Mouse (Mus musculus) G1E-ER4 (cell line): Measurements from ENCODE around the gene Fxyd6. TPM values are rescaled to one million over a fixed set of nuclear protein-coding genes. Genes with fewer than 3 reads are reported as not detected.

Source experiments
- GATA1 ChIP-seq: IDR thresholded peaks from one replicate; pipeline ENCODE4 v1.8.0; 2012; ENCODE audit warnings: low read length, inconsistent platforms
- polyA plus RNA-seq: library from polyadenylated mRNA; stranded (reverse); fragments of >175 nt; gene quantifications from 2 replicates; pipeline ENCODE4 v1.2.3, GENCODE M21; 2012

Gene Fxyd6
- polyA plus RNA-seq, 1 experiment: not detected

- TF ChIP-seq GATA1: no peak
Measured at GRCm38 (mm10) chr9:45395796-45396195, 25.8 kb downstream of the Fxyd6 start.

DNA sequence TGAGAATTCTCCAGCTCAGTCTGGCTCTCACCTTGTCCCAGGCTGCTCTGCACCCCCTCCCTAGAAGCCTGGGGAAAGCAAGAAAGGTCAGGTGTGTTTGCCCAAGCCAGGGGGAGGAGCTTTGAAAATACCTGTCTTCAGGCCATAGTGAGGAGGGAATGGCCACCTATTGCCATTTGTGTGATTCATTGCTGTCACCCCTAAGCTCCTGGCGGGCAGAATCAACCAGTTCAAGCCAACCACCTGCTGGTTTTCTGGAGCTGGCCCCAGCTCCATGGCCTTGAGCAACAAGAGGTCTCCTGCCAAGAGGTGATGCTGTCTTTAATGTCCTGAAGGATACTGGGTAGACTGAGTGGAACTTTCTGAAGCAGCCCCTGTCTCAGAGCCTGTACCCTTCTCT is 28.4 kb downstream of the Fxyd6 start:
- TF ChIP-seq GATA1: no peak

DNA sequence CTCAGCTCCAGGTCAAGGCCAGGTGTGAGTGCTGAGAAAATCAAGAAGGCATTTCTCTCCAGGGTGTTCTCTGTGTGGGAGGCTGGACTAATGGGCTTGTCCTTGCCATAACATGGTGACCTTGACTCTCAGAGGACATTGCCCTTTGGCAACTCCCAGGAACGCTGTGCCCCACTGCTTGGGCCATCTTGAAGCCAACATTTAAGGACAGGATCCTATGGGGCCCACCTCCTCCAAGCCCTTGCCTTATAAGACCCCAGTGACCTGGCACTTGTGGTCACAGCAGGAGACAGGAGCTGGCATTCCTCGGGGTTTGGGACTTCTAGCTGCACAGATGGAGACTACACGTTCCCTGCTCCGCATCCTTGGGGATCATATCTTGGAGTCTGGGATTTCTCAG is 29.4 kb downstream of the Fxyd6 start, which contains the start of gene Fxyd2:
Gene Fxyd2 (plus strand): TSS at position 236 of the 400 bp plus-strand sequence.
- no peak for TF ChIP-seq GATA1

DNA sequence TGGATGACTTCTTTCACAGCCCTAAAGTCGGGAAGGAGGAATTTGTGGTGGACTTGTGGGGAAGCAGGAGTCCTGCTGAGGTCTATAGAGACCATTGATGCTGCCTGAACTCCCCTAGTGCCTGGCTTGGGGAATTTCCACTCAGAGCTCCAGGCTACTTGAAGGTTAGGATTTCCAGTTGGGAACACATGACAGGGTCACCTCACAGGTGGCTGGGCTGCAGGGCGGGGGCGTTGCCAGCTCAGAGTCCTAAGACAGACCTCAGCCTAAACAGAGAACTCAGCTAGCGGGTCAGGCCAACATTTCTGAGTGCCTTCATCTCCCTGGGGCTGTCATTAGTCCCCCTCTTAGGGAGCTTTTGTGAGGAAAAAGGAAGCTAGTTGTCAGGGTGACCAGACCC is 31.9 kb downstream of the Fxyd6 start:
- TF ChIP-seq GATA1: no peak

DNA sequence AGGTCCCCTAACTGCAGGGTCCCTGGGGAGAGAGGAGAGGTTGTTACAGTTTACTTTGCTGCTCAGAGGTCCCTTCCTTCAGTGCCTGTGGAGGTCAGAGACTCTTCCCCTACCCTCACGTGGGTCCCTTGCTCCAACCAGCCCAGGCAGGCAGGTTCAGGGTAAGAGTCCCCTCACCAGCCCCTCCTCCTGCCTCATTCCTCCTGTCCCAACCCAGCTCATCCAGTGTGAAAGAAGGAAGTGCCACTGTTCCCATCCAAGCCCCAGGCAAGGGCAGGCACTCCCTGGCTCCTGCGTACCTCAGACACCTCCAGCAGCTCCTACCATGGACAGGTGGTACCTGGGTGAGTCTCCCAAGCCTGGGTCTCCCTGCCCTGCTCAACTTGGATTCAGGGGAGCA is 33.0 kb downstream of the Fxyd6 start:
- TF ChIP-seq GATA1: no peak

DNA sequence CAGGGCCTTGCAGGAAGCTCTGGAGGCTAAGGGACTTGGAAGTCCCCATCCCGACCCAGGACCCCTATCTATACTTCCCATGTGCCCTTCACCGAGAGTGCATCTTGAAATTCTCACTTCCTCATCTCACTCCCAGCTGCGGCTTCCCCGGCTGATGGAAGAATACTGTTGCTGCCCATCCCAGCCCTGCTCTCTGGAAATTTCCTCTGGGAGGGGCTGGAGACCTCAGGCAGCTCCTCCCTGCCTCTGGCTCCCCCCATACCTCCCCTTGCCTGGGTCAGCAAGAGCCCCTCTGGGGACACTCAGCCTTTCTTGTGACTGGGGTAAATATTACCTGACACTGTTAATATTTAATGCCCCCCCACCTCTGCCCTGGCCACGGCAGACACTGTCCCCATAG is 35.7 kb downstream of the Fxyd6 start:
- TF ChIP-seq GATA1: no peak

GRCm38 (mm10) chr9:45406808-45407207 is 36.8 kb downstream of the Fxyd6 start:
- no peak for TF ChIP-seq GATA1

GRCm38 (mm10) chr9:45407706-45408675 is 38.0 kb downstream of the Fxyd6 start:
- TF ChIP-seq GATA1: no peak

DNA sequence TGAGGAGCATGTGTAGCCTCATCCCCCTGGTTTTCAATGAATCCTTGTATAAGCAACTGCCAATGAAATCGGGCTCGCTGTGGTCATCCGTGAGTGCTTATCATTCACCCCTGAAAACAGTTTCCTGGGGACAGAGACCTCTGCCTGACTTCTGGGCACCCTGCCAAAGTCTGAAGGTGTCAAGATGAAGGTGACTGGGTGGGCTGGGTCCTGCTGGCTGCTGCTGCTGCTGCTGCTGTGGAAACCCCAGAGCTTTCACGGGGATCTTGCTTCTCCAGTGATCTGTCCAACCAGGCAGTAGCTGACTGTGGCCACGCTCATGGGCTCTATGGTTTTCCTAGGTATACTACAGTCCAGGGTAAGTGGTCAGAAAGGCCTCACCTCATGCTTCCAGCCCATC is 40.2 kb downstream of the Fxyd6 start:
- no peak for TF ChIP-seq GATA1

- TF ChIP-seq GATA1: no peak
Measured at GRCm38 (mm10) chr9:45410614-45411013, 40.6 kb downstream of the Fxyd6 start.

DNA sequence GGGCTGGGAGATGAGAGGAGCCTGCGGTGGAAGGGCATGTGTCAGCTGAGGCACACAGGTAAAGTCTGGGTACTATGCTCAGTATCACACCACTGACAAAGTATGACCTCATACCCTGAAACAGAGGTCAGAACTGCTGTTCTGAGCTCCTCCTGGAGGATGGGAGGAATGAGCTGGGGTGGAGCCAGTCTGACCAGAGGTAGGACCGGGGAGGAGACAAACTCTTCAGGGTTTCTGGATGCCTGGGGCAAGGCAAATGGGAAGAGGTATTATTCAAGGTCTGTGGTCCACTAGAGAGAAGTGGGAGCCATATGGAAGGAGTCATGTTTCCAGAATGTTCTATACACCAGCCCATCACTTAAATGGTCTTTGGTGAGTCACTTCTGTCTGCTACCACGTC is 41.1 kb downstream of the Fxyd6 start:
- TF ChIP-seq GATA1: no peak

- TF ChIP-seq GATA1: no peak
Measured at GRCm38 (mm10) chr9:45411803-45412202, 41.8 kb downstream of the Fxyd6 start.

- TF ChIP-seq GATA1: no peak
Measured at GRCm38 (mm10) chr9:45412287-45412686, 42.3 kb downstream of the Fxyd6 start.

DNA sequence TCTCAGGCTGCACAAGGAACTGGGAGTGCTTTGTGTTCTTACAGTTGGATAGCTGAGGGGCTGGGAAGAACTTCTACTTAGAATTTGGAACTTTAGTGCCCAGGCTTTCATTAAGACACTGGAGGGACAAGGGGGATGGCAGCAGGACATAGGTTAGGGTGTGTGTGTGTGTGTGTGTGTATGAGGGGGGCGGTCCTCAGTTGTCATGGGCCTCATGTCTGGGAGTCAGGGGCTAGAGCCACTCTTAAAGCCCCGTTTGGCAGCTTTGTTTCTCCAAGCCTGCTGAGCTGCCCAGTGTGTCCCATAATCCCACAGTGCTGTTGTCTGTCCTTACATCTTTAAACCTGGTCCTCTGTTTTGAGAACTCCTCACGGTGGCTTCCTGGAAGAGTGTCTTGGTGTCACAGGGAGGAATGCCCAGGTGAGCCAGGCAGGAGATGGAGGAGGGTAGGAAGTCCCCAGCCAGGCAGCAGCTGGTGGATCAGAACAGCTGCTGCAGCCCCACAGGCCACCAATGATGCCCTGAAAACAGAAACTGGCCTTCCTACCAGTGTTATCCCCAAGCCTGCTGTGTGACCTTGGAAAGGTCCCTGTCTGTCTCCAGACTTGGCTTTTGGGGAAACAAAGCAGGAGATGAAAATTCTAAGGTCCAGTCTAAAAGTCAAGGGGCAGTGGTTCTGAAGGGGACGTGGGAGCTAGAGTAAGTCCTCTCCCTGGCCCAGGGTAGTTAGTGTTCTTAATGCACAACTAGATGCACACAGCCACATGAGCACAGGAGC is 42.9 kb downstream of the Fxyd6 start:
- TF ChIP-seq GATA1: no peak

GRCm38 (mm10) chr9:45413478-45414140 is 43.6 kb downstream of the Fxyd6 start:
- TF ChIP-seq GATA1: no peak

- TF ChIP-seq GATA1: no peak
Measured at GRCm38 (mm10) chr9:45415912-45416311, 45.9 kb downstream of the Fxyd6 start.

- no peak for TF ChIP-seq GATA1
Measured at GRCm38 (mm10) chr9:45417245-45417644, 47.3 kb downstream of the Fxyd6 start.
